9 mouse cellular contexts compared by ENCODE assay signal in genomic region chr16:8459098-8459497, GRCm38 (mm10). TPM values are rescaled to one million over a fixed set of nuclear protein-coding genes. Genes with fewer than 3 reads are reported as not detected.
DNase-seq lines count a peak whose midpoint lies in the region; ATAC-seq and TF ChIP-seq lines count a peak whose summit lies in the region.
"Had no signal": no experiment of that assay in that cellular context is flagged by ENCODE, and none has a peak within 500 bp of the region (broad histone marks: within the 10 kb centered on the region; RNA-seq: fewer than 3 reads in every experiment).

No protein-coding gene starts in this region.

- no peaks in the 10 kb centered on the region for H3K36me3 ChIP-seq in spleen, adult 2 months (ENCODE audit: control insufficient read depth, insufficient read depth, low read length)
- H3K36me3 ChIP-seq: limb, embryonic 15.5 days had no signal

- no peak for TF ChIP-seq POLR2A in bone marrow macrophage, adult 2 months (IDR thresholded peaks at IDR 0.05; ENCODE audit: borderline replicate concordance, low read depth, low read length)
- no peak for TF ChIP-seq POLR2A in spleen, adult 2 months (IDR thresholded peaks at IDR 0.05; ENCODE audit: low read depth, low read length)

- peak; percentile 79 for ATAC-seq in erythroid progenitor cell, adult 5-6 weeks (replicated peaks; ENCODE audit: low FRiP score, poor library complexity, severe bottlenecking)

- H3K4me3 ChIP-seq in bone marrow macrophage, adult 2 months (ENCODE audit: insufficient read depth, low read length): no peak overlapping the region
- no peak overlapping the region for H3K4me3 ChIP-seq in spleen, adult 2 months (ENCODE audit: extremely low read depth, insufficient read depth, insufficient read length)
- H3K4me3 ChIP-seq: limb, embryonic 15.5 days had no signal

- peaks cover 7% of the 10 kb centered on the region for H3K4me1 ChIP-seq in bone marrow macrophage, adult 2 months (ENCODE audit: control insufficient read depth, insufficient read depth, low read length)
- H3K4me1 ChIP-seq in spleen, adult 2 months (ENCODE audit: control insufficient read depth, insufficient read depth, insufficient read length): no peaks in the 10 kb centered on the region; the same call in 1 of the 2 replicates
- H3K4me1 ChIP-seq: limb, embryonic 15.5 days had no signal

- no peaks in the 10 kb centered on the region for H3K27me3 ChIP-seq in spleen, adult 2 months (ENCODE audit: control insufficient read depth, insufficient read depth, low read length)
- H3K27me3 ChIP-seq: limb, embryonic 15.5 days had no signal

- 25% methylated on average over 6 of the region's 6 CpGs for WGBS in spleen, adult 2 months

- DNase-seq in gastrocnemius, adult 18-20 months (ENCODE audit: low spot score): peak; percentile 31
- no peak for DNase-seq in gastrocnemius, postnatal 25 days
- DNase-seq in CD4-positive helper T cell, adult 2 months (ENCODE audit: low read depth, low spot score): peak; percentile 66
- peak; percentile 48 to 76 for DNase-seq in kidney, postnatal 25 days
- peak; percentile 69 for DNase-seq in lung, postnatal 10 days
- DNase-seq in spleen, adult 2 months (ENCODE audit: low read depth in 1 of 2, low spot score in 2 of 2): peak; percentile 36 to 61

- peak; percentile 57 for TF ChIP-seq CTCF in bone marrow macrophage, adult 2 months (IDR thresholded peaks at IDR 0.05; ENCODE audit: low read depth, low read length)
- peak; percentile 74; the same call in 1 of the 2 replicates for TF ChIP-seq CTCF in spleen, adult 2 months (IDR thresholded peaks at IDR 0.05; ENCODE audit: extremely low read depth, insufficient read depth, insufficient read length, insufficient replicate concordance)

- H3K27ac ChIP-seq in bone marrow macrophage, adult 2 months (ENCODE audit: insufficient read depth, low read depth, low read length): no peak overlapping the region
- H3K27ac ChIP-seq in spleen, adult 2 months (ENCODE audit: insufficient read depth, low read length): no peak overlapping the region
- H3K27ac ChIP-seq: limb, embryonic 15.5 days had no signal

RNA-seq across cellular contexts. Expression of gene Mettl22, which starts 11.5 kb away (rescaled TPM):
- 10 to 100 TPM; 77.7 to 94.2 TPM for total RNA-seq in gastrocnemius, adult 18-20 months (2021)
- 10 to 100 TPM; 73.7 to 80.6 TPM for total RNA-seq in gastrocnemius, postnatal 25 days (2021)
- 6.1 and 9.7 TPM in 2 replicates for polyA plus RNA-seq in bone marrow macrophage, adult 2 months (2012; ENCODE audit: insufficient read depth, insufficient read length, missing spikeins)
- total RNA-seq in erythroid progenitor cell, adult 5-6 weeks (2015; ENCODE audit: low replicate concordance): 2.9 and 6.7 TPM in 2 replicates
- total RNA-seq in erythroid progenitor cell, adult 5-6 weeks (2017; ENCODE audit: low replicate concordance): 0.13 TPM in 1 of 2 replicates, not detected in the other
- 16.8 and 21.7 TPM in 2 replicates for polyA plus RNA-seq in spleen, adult 2 months (2012; rRNA removed)

RNA-seq across cellular contexts. Expression of gene Tmem114, which starts 34.2 kb away (rescaled TPM):
- total RNA-seq in gastrocnemius, adult 18-20 months (2021): not detected
- total RNA-seq in gastrocnemius, postnatal 25 days (2021): not detected
- not detected in 2 replicates for polyA plus RNA-seq in bone marrow macrophage, adult 2 months (2012; ENCODE audit: insufficient read depth, insufficient read length, missing spikeins)
- total RNA-seq in erythroid progenitor cell, adult 5-6 weeks (2015; ENCODE audit: low replicate concordance): not detected in 2 replicates
- not detected in 2 replicates for total RNA-seq in erythroid progenitor cell, adult 5-6 weeks (2017; ENCODE audit: low replicate concordance)
- not detected in 2 replicates for polyA plus RNA-seq in spleen, adult 2 months (2012; rRNA removed)
- polyA plus RNA-seq: limb, embryonic 15.5 days had no signal

RNA-seq across cellular contexts. Expression of gene Abat, which starts 54.1 kb away (rescaled TPM):
- total RNA-seq in gastrocnemius, adult 18-20 months (2021): 1 to 10 TPM; 1.7 to 2.3 TPM
- total RNA-seq in gastrocnemius, postnatal 25 days (2021): 1 to 10 TPM; 2.1 to 3.3 TPM
- not detected in 2 replicates for polyA plus RNA-seq in bone marrow macrophage, adult 2 months (2012; ENCODE audit: insufficient read depth, insufficient read length, missing spikeins)
- total RNA-seq in erythroid progenitor cell, adult 5-6 weeks (2015; ENCODE audit: low replicate concordance): 3.4 and 5.0 TPM in 2 replicates
- 0.76 and 2.1 TPM in 2 replicates for total RNA-seq in erythroid progenitor cell, adult 5-6 weeks (2017; ENCODE audit: low replicate concordance)
- polyA plus RNA-seq in spleen, adult 2 months (2012; rRNA removed): 4.6 and 5.1 TPM in 2 replicates

Comparison
In these comparisons a context has a peak if more than half of its experiments do, and no peak if none do; other contexts are left out.
1. RNA of gene Mettl22, which starts 11.5 kb away (total RNA-seq): 77.7 to 94.2 TPM in gastrocnemius, adult 18-20 months and 73.7 to 80.6 TPM in gastrocnemius, postnatal 25 days; 0.13 to 6.7 TPM in erythroid progenitor cell, adult 5-6 weeks; every median in the first group is over 4 times any median in the second.